Mouse (Mus musculus) embryonic facial prominence, embryonic 13.5 days (tissue): ENCODE measurements around the gene Fkbp8. TPM values are rescaled to one million over a fixed set of nuclear protein-coding genes. Genes with fewer than 3 reads are reported as not detected.
"Not testable (repeated sequence)": the region's sequence is repeated elsewhere in the genome, so short reads cannot be mapped to it uniquely, and the experiment has no call there.

Experiments
- ATAC-seq: fragments of 200-750 bp; cut with Nextera tagmentation; 2 replicates; pipeline ENCODE4 v1.8.0; 2017; ENCODE audit warnings: low read depth; ENCODE audit not compliant: insufficient number of reproducible peaks, insufficient read depth, low FRiP score, low TSS enrichment
- H3K27ac ChIP-seq: fragments of 300-500 bp; sonication (generic); 2 replicates; pipeline ENCODE4 v1.5.1; 2015; ENCODE audit warnings: moderate library complexity, mild to moderate bottlenecking, inconsistent platforms
- H3K27me3 ChIP-seq: fragments of 300-500 bp; sonication (generic); 2 replicates; pipeline ENCODE4 v1.6.1; 2015; ENCODE audit warnings: mild to moderate bottlenecking, inconsistent platforms
- H3K36me3 ChIP-seq: fragments of 300-500 bp; sonication (generic); 2 replicates; pipeline ENCODE4 v1.6.1; 2015; ENCODE audit warnings: mild to moderate bottlenecking, inconsistent platforms
- H3K4me1 ChIP-seq: fragments of 300-500 bp; sonication (generic); 2 replicates; pipeline ENCODE4 v1.6.1; 2015; ENCODE audit warnings: inconsistent platforms
- H3K4me2 ChIP-seq: fragments of 300-500 bp; sonication (generic); 2 replicates; pipeline ENCODE4 v1.6.1; 2015; ENCODE audit warnings: moderate library complexity, mild to moderate bottlenecking, inconsistent platforms
- H3K4me3 ChIP-seq: fragments of 300-500 bp; sonication (generic); 2 replicates; pipeline ENCODE4 v1.5.1; 2015; ENCODE audit warnings: mild to moderate bottlenecking, inconsistent platforms
- H3K9ac ChIP-seq: fragments of 300-500 bp; sonication (generic); 2 replicates; pipeline ENCODE4 v1.6.1; 2015; ENCODE audit warnings: mild to moderate bottlenecking, inconsistent platforms
- H3K9me3 ChIP-seq: fragments of 300-500 bp; sonication (generic); 2 replicates; pipeline ENCODE4 v1.6.1; 2016; ENCODE audit warnings: inconsistent platforms
- WGBS: fragments of 180-500 bp; shearing (Covaris S2); methylation state at CpG from one replicate; pipeline ENCODE4 v1.1.7; 2015; ENCODE audit warnings: mixed read lengths; 5-methylcytosine and 5-hydroxymethylcytosine counted together
- polyA plus RNA-seq: library from polyadenylated mRNA; unstranded; fragments of >200 nt; fragmentation: Nextera tagmentation; extraction: Ambion mirVana; gene quantifications from 2 replicates; pipeline ENCODE4 v1.2.1, GENCODE M21; 2015

Fkbp8 gene
- polyA plus RNA-seq, 1 experiment from 2014 or later, result 306 TPM

DNA sequence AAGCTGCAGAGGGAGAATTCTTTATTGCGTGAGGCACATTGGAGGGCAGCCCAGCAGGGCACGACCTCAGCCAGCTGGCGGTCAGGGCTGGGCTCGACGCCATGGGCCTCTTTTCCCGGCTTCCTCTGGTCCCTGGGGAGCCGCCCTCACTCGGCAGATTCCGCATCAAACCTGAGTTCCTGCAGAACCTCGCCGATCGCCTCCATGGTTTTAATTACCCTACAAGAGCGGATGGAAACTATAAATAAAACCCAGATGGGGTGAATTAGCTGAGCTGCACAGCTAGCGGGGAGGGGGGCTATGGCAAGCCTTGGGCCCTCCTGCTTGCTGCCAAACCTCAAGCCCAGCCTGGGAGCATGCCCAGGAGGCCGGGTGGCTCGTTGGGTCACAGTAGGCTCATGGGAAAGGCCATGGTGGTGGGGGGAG is 23.2 kb upstream of the Fkbp8 start:
- ATAC-seq, result peak; percentile 41
- Histone ChIP-seq H3K4me1 (peaks cover 80% of the 10 kb centered on the region), H3K4me2 (peak overlapping the region; percentile 73)

GRCm38 (mm10) chr8:70504851-70505250 is 22.7 kb upstream of the Fkbp8 start:
- no peak overlapping the region for H3K9ac ChIP-seq
- H3K27ac ChIP-seq, result peak overlapping the region; percentile 94
- H3K4me3 ChIP-seq, result peak overlapping the region; percentile 68
- H3K9me3 ChIP-seq, result no peaks in the 10 kb centered on the region
- peaks cover 77% of the 10 kb centered on the region for H3K4me1 ChIP-seq
- 41% methylated on average over 3 of the region's 3 CpGs for WGBS
- H3K4me2 ChIP-seq, result peak overlapping the region; percentile 73
- peaks cover 26% of the 10 kb centered on the region for H3K27me3 ChIP-seq
- no peak for ATAC-seq
- peaks cover 37% of the 10 kb centered on the region for H3K36me3 ChIP-seq

More for the DNA sequence above, 23.2 kb upstream of the Fkbp8 start:
- Histone ChIP-seq H3K27me3 (peaks cover 26% of the 10 kb centered on the region), H3K9ac (0 out of 2 replicates have a peak overlapping the region, but pooled peaks have one; percentile 27), H3K36me3 (peaks cover 37% of the 10 kb centered on the region), H3K27ac (peak overlapping the region; percentile 94), H3K4me3 (peak overlapping the region; percentile 68), H3K9me3 (no peaks in the 10 kb centered on the region)
- WGBS, result 25% methylated on average over 16 of the region's 16 CpGs

DNA sequence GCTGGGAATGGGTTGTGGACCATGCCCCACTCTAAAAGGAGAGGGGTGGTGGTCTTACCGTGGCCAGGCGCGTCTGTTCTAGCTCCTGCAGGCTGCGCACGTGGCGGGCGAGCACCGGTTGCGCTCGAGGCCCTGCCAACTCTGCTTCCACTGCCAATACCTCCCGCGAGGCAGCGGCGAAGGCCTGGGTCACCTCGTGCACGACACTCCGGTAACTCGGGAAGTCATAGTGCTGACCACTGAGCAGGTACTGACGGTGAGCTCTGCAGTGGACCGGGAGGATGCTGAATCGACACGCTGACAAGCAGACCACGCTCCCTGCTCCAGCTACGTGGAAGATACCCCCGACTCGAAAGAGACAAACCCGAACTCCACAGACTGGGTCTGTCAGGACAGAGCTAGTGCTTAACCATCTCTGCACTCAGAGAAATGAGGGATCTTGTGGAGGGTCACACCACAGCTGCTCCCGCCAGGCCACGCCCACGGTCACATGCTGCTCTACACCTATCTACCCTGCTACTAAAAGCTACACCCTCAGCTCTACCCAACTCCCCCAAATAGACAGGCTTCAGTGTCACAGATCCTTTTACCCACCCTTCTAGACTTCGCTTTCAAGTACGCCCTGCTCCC is 21.7 kb upstream of the Fkbp8 start:
- Histone ChIP-seq H3K9ac (peak overlapping the region; percentile 89), H3K4me3 (peak overlapping the region; percentile 68), H3K9me3 (no peaks in the 10 kb centered on the region), H3K36me3 (peaks cover 30% of the 10 kb centered on the region), H3K27me3 (peaks cover 19% of the 10 kb centered on the region), H3K4me1 (peaks cover 68% of the 10 kb centered on the region), H3K27ac (peak overlapping the region; percentile 94), H3K4me2 (peak overlapping the region; percentile 73)
- WGBS, result 31% methylated on average over 32 of the region's 32 CpGs
- no peak for ATAC-seq

DNA sequence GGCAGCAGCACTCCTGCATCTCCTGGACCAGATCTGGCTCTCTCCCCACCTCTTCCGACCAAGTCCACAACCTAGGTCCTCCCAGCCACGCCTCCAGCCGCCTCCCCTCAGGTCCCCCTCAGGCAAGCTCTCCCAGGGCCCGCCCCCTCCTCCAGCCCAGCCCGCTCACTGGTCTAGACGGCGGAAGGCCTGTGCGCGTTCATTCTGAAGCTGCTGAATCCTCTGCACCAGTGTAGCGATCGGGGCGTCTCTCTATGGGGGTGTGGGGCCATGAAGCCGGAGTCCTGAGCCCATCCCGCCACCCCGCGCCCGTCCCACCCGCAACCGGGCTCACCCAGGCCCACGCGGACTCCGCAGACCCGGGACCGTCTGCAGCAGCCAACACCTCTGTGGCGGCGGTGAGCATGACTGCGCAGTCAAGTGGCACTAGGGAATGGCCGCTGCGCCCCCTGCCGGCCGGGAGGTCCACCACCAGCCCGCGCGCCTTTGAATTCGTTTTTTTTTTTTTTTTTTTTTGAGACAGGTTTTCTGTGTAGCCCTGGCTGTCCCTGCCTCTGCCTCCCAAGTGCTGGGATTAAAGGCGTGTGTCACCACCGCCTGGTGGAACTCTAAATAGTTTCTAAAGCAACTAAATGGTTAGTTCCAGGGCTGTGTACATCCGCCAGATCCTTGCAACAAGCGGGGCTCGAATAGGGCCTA is 21.0 kb upstream of the Fkbp8 start, which contains the start of gene Rex1bd:
TSS of gene Rex1bd (minus strand) at position 425 of the 699 bp plus-strand sequence.
- 2% methylated on average over 40 of the region's 40 CpGs for WGBS
- H3K9me3 ChIP-seq, result no peaks in the 10 kb centered on the region
- peaks cover 67% of the 10 kb centered on the region for H3K4me1 ChIP-seq
- H3K27ac ChIP-seq, result peak within 1 kb of the TSS; percentile 94
- peak; percentile 81 for ATAC-seq
- peak within 1 kb of the TSS; percentile 68 for H3K4me3 ChIP-seq
- H3K36me3 ChIP-seq, result peaks cover 27% of the 10 kb centered on the region
- H3K4me2 ChIP-seq, result peak within 1 kb of the TSS; percentile 73
- peaks cover 12% of the 10 kb centered on the region for H3K27me3 ChIP-seq
- peak within 1 kb of the TSS; percentile 89 for H3K9ac ChIP-seq

GRCm38 (mm10) chr8:70507027-70507393 is 20.5 kb upstream of the Fkbp8 start:
- 51% methylated on average over 5 of the region's 5 CpGs for WGBS
- H3K9ac ChIP-seq, result no peak overlapping the region

DNA sequence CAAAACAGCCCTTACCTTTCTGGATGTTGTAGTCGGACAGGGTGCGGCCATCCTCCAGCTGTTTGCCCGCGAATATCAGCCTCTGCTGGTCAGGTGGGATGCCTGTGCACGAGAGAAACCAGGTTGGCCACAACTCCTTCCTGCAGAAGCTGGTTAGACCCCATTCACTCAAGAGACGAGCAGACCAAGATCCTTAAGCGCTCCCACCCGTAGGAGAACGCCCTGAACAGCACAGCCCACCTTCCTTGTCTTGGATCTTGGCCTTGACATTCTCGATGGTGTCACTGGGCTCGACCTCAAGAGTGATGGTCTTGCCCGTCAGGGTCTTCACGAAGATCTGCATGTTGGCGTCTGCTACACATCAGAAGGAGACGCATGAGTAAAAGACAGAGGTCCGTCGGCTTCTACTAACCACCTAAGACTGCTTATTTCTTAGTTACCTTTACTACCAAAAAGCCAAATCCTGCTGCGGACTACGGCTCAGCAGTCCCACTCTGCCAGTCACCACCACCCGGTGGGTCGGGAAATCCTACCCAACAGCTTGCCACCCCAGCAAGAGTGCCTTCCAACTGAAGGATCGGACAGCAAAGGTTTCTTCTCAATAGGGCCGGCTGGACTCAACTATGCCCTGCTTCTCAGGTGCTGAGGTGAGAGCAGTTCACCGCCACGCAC is 18.1 kb upstream of the Fkbp8 start:
- 12% methylated on average over 25 of the region's 25 CpGs for WGBS
- Histone ChIP-seq H3K36me3 (peaks cover 46% of the 10 kb centered on the region), H3K4me3 (peak overlapping the region; percentile 98), H3K4me1 (peaks cover 40% of the 10 kb centered on the region), H3K27me3 (no peaks in the 10 kb centered on the region), H3K9ac (peak overlapping the region; percentile 100), H3K4me2 (peak overlapping the region; percentile 97), H3K27ac (peak overlapping the region; percentile 96), H3K9me3 (no peaks in the 10 kb centered on the region)
- no peak for ATAC-seq

More at GRCm38 (mm10) chr8:70507027-70507393, 20.5 kb upstream of the Fkbp8 start:
- no peak for ATAC-seq
- peak overlapping the region; percentile 53 for H3K27ac ChIP-seq
- peaks cover 64% of the 10 kb centered on the region for H3K4me1 ChIP-seq
- no peaks in the 10 kb centered on the region for H3K9me3 ChIP-seq
- peak overlapping the region; percentile 73 for H3K4me2 ChIP-seq
- H3K36me3 ChIP-seq, result peaks cover 30% of the 10 kb centered on the region
- peak overlapping the region; percentile 68 for H3K4me3 ChIP-seq
- peaks cover 7% of the 10 kb centered on the region for H3K27me3 ChIP-seq

DNA sequence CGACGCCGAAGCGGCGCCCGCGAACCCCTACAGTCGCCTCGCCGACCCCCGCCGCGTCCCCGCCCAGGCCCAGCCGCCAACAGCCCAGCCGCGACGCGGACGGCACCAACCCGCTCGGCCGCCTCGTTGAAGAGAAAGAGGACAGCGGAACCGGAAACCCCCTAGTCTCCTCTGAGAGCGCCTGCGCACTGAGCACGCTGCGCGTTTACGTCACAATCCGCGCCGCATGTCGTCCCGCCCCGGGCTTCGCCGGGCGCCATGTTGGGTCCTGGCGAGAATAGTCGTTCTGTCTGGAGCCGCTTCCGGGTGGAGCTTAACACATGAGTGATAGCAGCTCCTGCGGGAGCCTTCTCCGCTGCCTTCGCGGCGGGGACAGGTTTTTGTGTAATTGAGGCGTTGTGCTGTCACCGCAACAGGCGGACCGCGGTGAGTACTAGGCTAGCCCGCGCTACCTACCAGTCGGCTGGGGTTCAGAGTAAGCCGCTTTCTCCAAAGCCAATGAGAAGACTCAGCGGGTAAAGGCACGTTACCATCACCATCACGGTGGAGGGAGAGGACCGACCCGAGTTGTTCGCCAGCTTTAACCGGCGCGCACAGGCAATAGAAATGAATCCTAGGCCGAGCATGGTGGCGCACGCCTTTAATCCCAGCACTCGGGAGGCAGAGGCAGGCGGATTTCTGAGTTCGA is 17.2 kb upstream of the Fkbp8 start, which contains the start of gene Uba52:
TSS of gene Uba52 (minus strand) at position 574 of the 688 bp plus-strand sequence.
- H3K27me3 ChIP-seq, result no peaks in the 10 kb centered on the region
- H3K9ac ChIP-seq, result peak within 1 kb of the TSS; percentile 100
- peak within 1 kb of the TSS; percentile 96 for H3K27ac ChIP-seq
- peaks cover 50% of the 10 kb centered on the region for H3K36me3 ChIP-seq
- H3K9me3 ChIP-seq, result no peaks in the 10 kb centered on the region
- WGBS, result under 1% methylated on average over 74 of the region's 74 CpGs
- peak within 1 kb of the TSS; percentile 98 for H3K4me3 ChIP-seq
- peaks cover 31% of the 10 kb centered on the region for H3K4me1 ChIP-seq
- peak; percentile 75 for ATAC-seq
- peak within 1 kb of the TSS; percentile 97 for H3K4me2 ChIP-seq

GRCm38 (mm10) chr8:70511174-70511573 is 16.4 kb upstream of the Fkbp8 start:
- peaks cover 24% of the 10 kb centered on the region for H3K4me1 ChIP-seq
- not testable (repeated sequence) for H3K9me3 ChIP-seq, H3K27me3 ChIP-seq, H3K27ac ChIP-seq, ATAC-seq
- H3K9ac ChIP-seq, result peak overlapping the region; percentile 100; the same call in 1 of the 2 replicates
- H3K4me2 ChIP-seq, result peak overlapping the region; percentile 97
- H3K4me3 ChIP-seq, result peak overlapping the region; percentile 98
- WGBS, result 87% methylated on average over 6 of the region's 6 CpGs
- peaks cover 53% of the 10 kb centered on the region for H3K36me3 ChIP-seq

- no peaks in the 10 kb centered on the region for H3K9me3 ChIP-seq
- H3K27ac ChIP-seq, result no peak overlapping the region
- 0 out of 2 replicates have a peak overlapping the region, but pooled peaks have one; percentile 97 for H3K4me2 ChIP-seq
- H3K4me1 ChIP-seq, result peaks cover 24% of the 10 kb centered on the region
- 93% methylated on average over 2 of the region's 2 CpGs for WGBS
- H3K36me3 ChIP-seq, result peaks cover 59% of the 10 kb centered on the region
- no peak overlapping the region for H3K9ac ChIP-seq
- no peak overlapping the region; the same call in 1 of the 2 replicates for H3K4me3 ChIP-seq
- no peak for ATAC-seq
- H3K27me3 ChIP-seq, result no peaks in the 10 kb centered on the region
These were observed 15.8 kb upstream of the Fkbp8 start for GRCm38 (mm10) chr8:70511770-70512169.

- H3K36me3 ChIP-seq, result peaks cover 54% of the 10 kb centered on the region
- H3K4me2 ChIP-seq, result no peak overlapping the region
- H3K4me1 ChIP-seq, result peaks cover 22% of the 10 kb centered on the region
- H3K27me3 ChIP-seq, result no peaks in the 10 kb centered on the region
- ATAC-seq, result no peak
- 94% methylated on average over 11 of the region's 11 CpGs for WGBS
- H3K9me3 ChIP-seq, result no peaks in the 10 kb centered on the region
- H3K27ac ChIP-seq, result no peak overlapping the region
- H3K9ac ChIP-seq, result no peak overlapping the region
- no peak overlapping the region for H3K4me3 ChIP-seq
These were observed 15.1 kb upstream of the Fkbp8 start for GRCm38 (mm10) chr8:70512253-70512903.
